Mouse (Mus musculus): ENCODE measurements at regions not wholly inside any gene's neighbourhood (a gene's known extent, or its start where the extent isn't known, plus 50 kb on each side); places are given as distances from the start of the nearest gene placed in this dataset.

DNA sequence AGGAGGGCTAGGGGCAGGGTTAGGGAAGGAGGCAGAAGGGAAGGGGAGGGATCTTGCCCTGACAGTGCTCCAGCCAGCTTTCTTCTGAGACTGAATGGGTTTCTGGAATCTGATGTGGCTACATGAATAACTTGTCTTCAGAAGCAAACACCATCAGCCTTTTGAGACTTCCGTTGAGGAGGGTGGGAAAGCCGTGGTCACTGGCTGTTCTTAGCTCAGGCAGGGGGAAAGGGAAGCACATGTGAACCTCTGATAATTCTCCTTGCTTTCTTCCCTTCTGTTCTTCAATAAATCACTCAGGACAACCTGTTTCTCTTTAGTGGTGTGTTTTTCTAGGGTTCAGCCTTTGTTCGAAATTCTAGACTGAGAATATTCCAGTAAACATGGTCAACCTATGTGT, 148.9 kb downstream of the Bcl11a start:
- H3K4me1 ChIP-seq (ENCODE audit: control insufficient read depth, insufficient read depth, low read length) = no peaks in the 10 kb centered on the region
- no peak overlapping the region for H3K27ac ChIP-seq (ENCODE audit: low read depth, low read length)
- H3K9ac ChIP-seq (ENCODE audit: low read length) = no peak overlapping the region
- H3K27me3 ChIP-seq (ENCODE audit: control insufficient read depth, insufficient read depth, low read length) = no peaks in the 10 kb centered on the region
- H3K9me3 ChIP-seq (ENCODE audit: control insufficient read depth, low read length) = no peaks in the 10 kb centered on the region
- H3K36me3 ChIP-seq (ENCODE audit: control insufficient read depth, insufficient read depth, low read length) = no peaks in the 10 kb centered on the region
- 70% methylated on average over 3 of the region's 3 CpGs for WGBS
- no peak overlapping the region for H3K4me2 ChIP-seq (ENCODE audit: low read depth)
- H3K4me3 ChIP-seq (ENCODE audit: low read depth, low read length) = no peak overlapping the region
- no peak for DNase-seq (ENCODE audit: low spot score)
- no peak for ATAC-seq (ENCODE audit: insufficient read depth, low FRiP score, low TSS enrichment)

DNA sequence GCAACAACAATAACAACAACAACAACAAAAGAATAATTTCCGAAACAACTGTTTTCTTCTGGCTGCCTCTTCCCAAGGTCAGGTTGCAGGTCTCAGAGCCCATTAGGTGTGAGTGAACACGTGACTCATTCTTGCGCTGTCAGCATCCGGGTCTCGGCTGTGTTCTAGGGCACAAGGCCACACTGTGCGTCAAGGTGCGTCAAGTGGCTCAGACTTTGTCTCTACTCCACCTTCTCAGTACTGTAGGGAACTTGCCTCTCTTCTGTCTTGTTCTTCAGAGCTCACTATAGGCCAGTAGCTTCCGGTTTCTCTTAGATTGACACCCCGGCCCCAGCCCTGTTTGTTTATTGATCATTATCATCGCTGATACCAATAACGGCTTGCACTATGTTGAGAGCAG, 155.5 kb downstream of the Bcl11a start:
- WGBS = 90% methylated on average over 11 of the region's 11 CpGs
- DNase-seq (ENCODE audit: low spot score) (no peak), ATAC-seq (ENCODE audit: insufficient read depth, low FRiP score, low TSS enrichment) (no peak)
- Histone ChIP-seq H3K4me3 (ENCODE audit: low read depth, low read length) (no peak overlapping the region), H3K4me2 (ENCODE audit: low read depth) (no peak overlapping the region), H3K27ac (ENCODE audit: low read depth, low read length) (no peak overlapping the region), H3K9ac (ENCODE audit: low read length) (no peak overlapping the region), H3K4me1 (ENCODE audit: control insufficient read depth, insufficient read depth, low read length) (no peaks in the 10 kb centered on the region), H3K9me3 (ENCODE audit: control insufficient read depth, low read length) (no peaks in the 10 kb centered on the region), H3K27me3 (ENCODE audit: control insufficient read depth, insufficient read depth, low read length) (no peaks in the 10 kb centered on the region), H3K36me3 (ENCODE audit: control insufficient read depth, insufficient read depth, low read length) (no peaks in the 10 kb centered on the region)

DNA sequence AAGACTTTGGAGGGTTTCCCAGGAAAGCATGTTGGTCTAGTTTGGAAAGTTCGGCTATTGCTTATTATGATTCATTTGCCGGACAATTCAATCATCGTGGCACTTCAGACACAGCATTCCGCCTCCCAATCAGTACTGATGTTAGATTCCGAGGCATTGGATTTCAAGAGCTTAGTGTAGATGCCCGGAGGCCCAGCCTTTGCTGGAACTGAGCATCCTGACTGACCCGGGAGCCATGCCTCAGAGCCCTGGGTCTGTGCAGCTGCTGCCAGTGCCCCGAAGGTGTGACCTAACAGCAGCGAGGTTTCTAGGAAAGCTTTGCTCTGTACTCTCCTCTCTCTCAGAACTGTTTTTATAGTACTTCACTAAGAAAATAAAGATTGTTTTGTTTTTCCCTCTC, 156.0 kb downstream of the Bcl11a start:
- Histone ChIP-seq H3K9me3 (ENCODE audit: control insufficient read depth, low read length) (no peaks in the 10 kb centered on the region), H3K36me3 (ENCODE audit: control insufficient read depth, insufficient read depth, low read length) (no peaks in the 10 kb centered on the region), H3K4me1 (ENCODE audit: control insufficient read depth, insufficient read depth, low read length) (no peaks in the 10 kb centered on the region), H3K4me2 (ENCODE audit: low read depth) (no peak overlapping the region), H3K9ac (ENCODE audit: low read length) (no peak overlapping the region), H3K4me3 (ENCODE audit: low read depth, low read length) (no peak overlapping the region), H3K27ac (ENCODE audit: low read depth, low read length) (no peak overlapping the region), H3K27me3 (ENCODE audit: control insufficient read depth, insufficient read depth, low read length) (no peaks in the 10 kb centered on the region)
- DNase-seq (ENCODE audit: low spot score) (no peak), ATAC-seq (ENCODE audit: insufficient read depth, low FRiP score, low TSS enrichment) (no peak)
- WGBS = 62% methylated on average over 9 of the region's 9 CpGs

DNA sequence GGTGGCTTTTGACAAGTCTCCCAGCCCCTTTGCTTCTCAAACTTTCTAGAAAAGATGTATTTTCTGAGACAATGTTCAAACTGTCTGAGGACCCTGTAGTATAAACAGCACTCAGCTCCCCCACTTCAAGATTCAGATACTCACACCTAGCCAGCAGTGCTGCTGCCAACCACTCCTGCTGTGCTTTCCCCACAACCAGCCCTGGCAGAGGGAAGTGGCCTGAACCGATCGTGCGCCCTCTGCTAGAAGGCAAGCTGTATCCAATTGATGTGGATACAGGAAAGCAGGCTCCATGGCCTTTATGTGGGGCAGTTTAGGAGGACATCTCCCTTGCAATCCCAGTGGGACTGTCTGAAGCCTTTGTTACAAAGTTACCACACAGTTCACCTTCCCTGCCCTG, 156.6 kb downstream of the Bcl11a start:
- DNase-seq (ENCODE audit: low spot score) (no peak), ATAC-seq (ENCODE audit: insufficient read depth, low FRiP score, low TSS enrichment) (no peak)
- Histone ChIP-seq H3K9me3 (ENCODE audit: control insufficient read depth, low read length) (no peaks in the 10 kb centered on the region), H3K4me1 (ENCODE audit: control insufficient read depth, insufficient read depth, low read length) (no peaks in the 10 kb centered on the region), H3K36me3 (ENCODE audit: control insufficient read depth, insufficient read depth, low read length) (no peaks in the 10 kb centered on the region), H3K4me2 (ENCODE audit: low read depth) (no peak overlapping the region), H3K4me3 (ENCODE audit: low read depth, low read length) (no peak overlapping the region), H3K9ac (ENCODE audit: low read length) (no peak overlapping the region), H3K27ac (ENCODE audit: low read depth, low read length) (no peak overlapping the region), H3K27me3 (ENCODE audit: control insufficient read depth, insufficient read depth, low read length) (no peaks in the 10 kb centered on the region)
- WGBS = 69% methylated on average over 3 of the region's 3 CpGs

DNA sequence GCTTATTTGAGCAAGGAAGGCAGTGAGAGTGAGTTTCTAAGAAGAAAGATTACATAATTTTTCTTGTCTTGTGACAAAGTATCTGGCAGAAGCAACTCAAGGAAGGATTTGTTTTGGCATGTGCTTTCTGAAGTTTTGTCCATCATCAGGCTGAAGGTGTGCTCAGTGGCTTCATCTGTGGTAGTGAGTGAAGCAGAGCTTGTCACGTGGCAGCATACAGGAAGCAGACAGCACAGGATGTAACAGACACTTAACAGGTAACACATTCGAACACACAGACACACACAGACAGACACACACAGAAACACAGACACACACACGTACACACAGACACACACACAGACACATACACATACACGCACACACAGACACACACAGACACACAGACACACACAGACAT, 157.5 kb downstream of the Bcl11a start:
- ATAC-seq (ENCODE audit: insufficient read depth, low FRiP score, low TSS enrichment) (no peak), DNase-seq (ENCODE audit: low spot score) (no peak)
- Histone ChIP-seq H3K9me3 (ENCODE audit: control insufficient read depth, low read length) (no peaks in the 10 kb centered on the region), H3K9ac (ENCODE audit: low read length) (no peak overlapping the region), H3K4me3 (ENCODE audit: low read depth, low read length) (no peak overlapping the region), H3K27me3 (ENCODE audit: control insufficient read depth, insufficient read depth, low read length) (no peaks in the 10 kb centered on the region), H3K36me3 (ENCODE audit: control insufficient read depth, insufficient read depth, low read length) (no peaks in the 10 kb centered on the region), H3K27ac (ENCODE audit: low read depth, low read length) (no peak overlapping the region), H3K4me2 (ENCODE audit: low read depth) (no peak overlapping the region), H3K4me1 (ENCODE audit: control insufficient read depth, insufficient read depth, low read length) (no peaks in the 10 kb centered on the region)
- 86% methylated on average over 4 of the region's 4 CpGs for WGBS

DNA sequence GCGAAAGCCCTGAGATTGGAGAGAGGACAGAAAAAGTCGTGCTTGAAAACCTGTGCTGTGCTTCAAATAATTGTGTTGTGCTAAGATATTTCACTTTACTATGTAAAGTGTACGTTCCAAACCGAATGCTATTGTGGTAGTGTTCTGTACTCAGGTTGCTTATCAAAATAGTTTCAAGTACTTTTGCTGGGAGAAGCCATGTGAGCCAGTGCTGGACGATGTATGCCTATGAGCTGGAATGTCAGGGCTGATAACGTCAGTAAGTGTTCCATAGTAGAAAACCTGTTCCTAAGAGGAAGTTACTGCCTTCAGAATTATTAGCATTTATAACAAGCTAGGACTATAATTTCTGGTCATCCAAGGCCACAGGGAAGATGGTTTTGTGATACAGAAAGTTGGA, 161.8 kb downstream of the Bcl11a start:
- H3K9me3 ChIP-seq (ENCODE audit: control insufficient read depth, low read length) = no peaks in the 10 kb centered on the region
- H3K9ac ChIP-seq (ENCODE audit: low read length) = no peak overlapping the region
- ATAC-seq (ENCODE audit: insufficient read depth, low FRiP score, low TSS enrichment) (no peak), DNase-seq (ENCODE audit: low spot score) (no peak)
- 91% methylated on average over 6 of the region's 6 CpGs for WGBS
- H3K36me3 ChIP-seq (ENCODE audit: control insufficient read depth, insufficient read depth, low read length) = no peaks in the 10 kb centered on the region
- H3K4me1 ChIP-seq (ENCODE audit: control insufficient read depth, insufficient read depth, low read length) = no peaks in the 10 kb centered on the region
- H3K27ac ChIP-seq (ENCODE audit: low read depth, low read length) = no peak overlapping the region
- H3K27me3 ChIP-seq (ENCODE audit: control insufficient read depth, insufficient read depth, low read length) = no peaks in the 10 kb centered on the region
- no peak overlapping the region for H3K4me2 ChIP-seq (ENCODE audit: low read depth)
- H3K4me3 ChIP-seq (ENCODE audit: low read depth, low read length) = no peak overlapping the region

DNA sequence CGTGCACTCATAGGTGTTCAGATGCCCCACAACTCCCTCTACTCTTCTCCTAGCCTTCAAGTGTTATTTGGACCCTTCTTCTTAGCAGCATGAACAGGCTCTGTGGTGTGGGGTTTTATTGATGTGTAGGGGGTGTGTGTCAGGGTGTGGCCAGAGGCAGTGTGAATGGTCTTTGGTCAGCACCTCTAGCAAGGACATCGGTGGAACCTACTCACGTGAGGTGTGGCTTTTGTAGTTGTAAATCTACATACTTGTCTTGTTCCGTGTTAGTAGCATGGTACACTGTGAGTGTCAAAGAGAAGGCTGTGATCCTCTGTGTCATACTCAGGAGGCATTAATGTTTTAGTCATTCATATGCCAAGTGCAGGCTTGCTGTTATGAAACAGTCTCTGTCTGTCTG, 164.2 kb downstream of the Bcl11a start:
- Histone ChIP-seq H3K4me2 (ENCODE audit: low read depth) (no peak overlapping the region), H3K27me3 (ENCODE audit: control insufficient read depth, insufficient read depth, low read length) (no peaks in the 10 kb centered on the region), H3K4me3 (ENCODE audit: low read depth, low read length) (no peak overlapping the region), H3K9ac (ENCODE audit: low read length) (no peak overlapping the region), H3K9me3 (ENCODE audit: control insufficient read depth, low read length) (no peaks in the 10 kb centered on the region), H3K36me3 (ENCODE audit: control insufficient read depth, insufficient read depth, low read length) (no peaks in the 10 kb centered on the region), H3K27ac (ENCODE audit: low read depth, low read length) (no peak overlapping the region), H3K4me1 (ENCODE audit: control insufficient read depth, insufficient read depth, low read length) (no peaks in the 10 kb centered on the region)
- ATAC-seq (ENCODE audit: insufficient read depth, low FRiP score, low TSS enrichment) (no peak), DNase-seq (ENCODE audit: low spot score) (no peak)
- 68% methylated on average over 4 of the region's 4 CpGs for WGBS

DNA sequence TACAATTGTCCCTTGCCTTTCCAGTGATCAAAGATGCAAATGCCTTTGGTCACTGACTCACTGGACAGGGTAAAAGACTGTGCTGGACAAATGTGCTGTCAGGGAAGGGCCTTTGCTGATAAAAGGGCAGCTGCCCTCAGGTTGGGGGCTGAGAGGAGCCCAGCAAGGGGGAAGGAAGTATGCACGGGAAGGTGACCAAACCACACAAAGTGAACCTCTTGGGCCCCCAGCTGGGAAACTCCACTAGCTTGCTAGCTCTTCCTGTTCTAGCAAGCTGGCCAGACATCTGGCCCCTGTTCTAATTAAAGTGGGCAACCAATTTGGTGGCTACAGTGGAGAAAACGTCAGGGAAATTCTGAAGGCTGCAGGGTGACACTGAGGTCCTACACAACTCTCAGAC, 165.0 kb downstream of the Bcl11a start:
- no peak overlapping the region for H3K9ac ChIP-seq (ENCODE audit: low read length)
- H3K36me3 ChIP-seq (ENCODE audit: control insufficient read depth, insufficient read depth, low read length) = no peaks in the 10 kb centered on the region
- no peaks in the 10 kb centered on the region for H3K4me1 ChIP-seq (ENCODE audit: control insufficient read depth, insufficient read depth, low read length)
- 17% methylated on average over 2 of the region's 2 CpGs for WGBS
- H3K27ac ChIP-seq (ENCODE audit: low read depth, low read length) = no peak overlapping the region
- H3K4me2 ChIP-seq (ENCODE audit: low read depth) = no peak overlapping the region
- no peaks in the 10 kb centered on the region for H3K9me3 ChIP-seq (ENCODE audit: control insufficient read depth, low read length)
- DNase-seq (ENCODE audit: low spot score) (no peak), ATAC-seq (ENCODE audit: insufficient read depth, low FRiP score, low TSS enrichment) (no peak)
- no peak overlapping the region for H3K4me3 ChIP-seq (ENCODE audit: low read depth, low read length)
- H3K27me3 ChIP-seq (ENCODE audit: control insufficient read depth, insufficient read depth, low read length) = no peaks in the 10 kb centered on the region

DNA sequence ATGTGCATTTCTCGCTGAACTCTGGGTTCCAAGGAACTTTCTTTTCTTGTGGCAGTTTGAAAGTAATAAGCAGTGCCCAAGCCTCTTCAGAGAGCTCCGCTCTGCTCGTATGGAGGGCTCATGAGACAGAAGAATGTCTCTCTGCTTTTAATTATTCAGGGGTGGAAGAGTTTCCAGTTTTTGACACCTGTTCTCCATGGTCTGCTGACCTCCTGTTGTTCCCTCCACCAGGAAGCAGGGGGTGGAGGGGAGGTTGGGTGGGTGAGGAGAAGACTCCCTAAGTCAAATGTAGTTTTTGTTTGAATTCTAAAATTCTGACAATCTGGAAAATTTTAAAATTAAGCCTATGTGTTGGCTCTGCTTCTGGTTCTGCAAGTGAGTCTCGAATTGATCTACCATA, 167.5 kb downstream of the Bcl11a start:
- ATAC-seq (ENCODE audit: insufficient read depth, low FRiP score, low TSS enrichment) (no peak), DNase-seq (ENCODE audit: low spot score) (no peak)
- H3K9ac ChIP-seq (ENCODE audit: low read length) = no peak overlapping the region
- no peaks in the 10 kb centered on the region for H3K27me3 ChIP-seq (ENCODE audit: control insufficient read depth, insufficient read depth, low read length)
- H3K27ac ChIP-seq (ENCODE audit: low read depth, low read length) = no peak overlapping the region
- H3K36me3 ChIP-seq (ENCODE audit: control insufficient read depth, insufficient read depth, low read length) = no peaks in the 10 kb centered on the region
- no peaks in the 10 kb centered on the region for H3K9me3 ChIP-seq (ENCODE audit: control insufficient read depth, low read length)
- H3K4me3 ChIP-seq (ENCODE audit: low read depth, low read length) = no peak overlapping the region
- WGBS = 84% methylated on average over 4 of the region's 4 CpGs
- H3K4me2 ChIP-seq (ENCODE audit: low read depth) = no peak overlapping the region
- no peaks in the 10 kb centered on the region for H3K4me1 ChIP-seq (ENCODE audit: control insufficient read depth, insufficient read depth, low read length)
